Mouse (Mus musculus) embryonic fibroblast, embryonic 13.5 days (primary cell): Measurements from ENCODE around the gene Psma3.

ENCODE experiments used
- CTCF ChIP-seq: IDR thresholded peaks from 2 replicates; pipeline ENCODE4 v1.5.1; 2011; ENCODE audit warnings: mild to moderate bottlenecking, control low read depth, low read length, moderate library complexity, borderline replicate concordance; ENCODE audit not compliant: insufficient read depth
- POLR2A ChIP-seq: IDR thresholded peaks from 2 replicates; pipeline ENCODE4 v1.6.1; 2011; ENCODE audit warnings: low read depth, mild to moderate bottlenecking, control low read depth, low read length, moderate library complexity

DNA sequence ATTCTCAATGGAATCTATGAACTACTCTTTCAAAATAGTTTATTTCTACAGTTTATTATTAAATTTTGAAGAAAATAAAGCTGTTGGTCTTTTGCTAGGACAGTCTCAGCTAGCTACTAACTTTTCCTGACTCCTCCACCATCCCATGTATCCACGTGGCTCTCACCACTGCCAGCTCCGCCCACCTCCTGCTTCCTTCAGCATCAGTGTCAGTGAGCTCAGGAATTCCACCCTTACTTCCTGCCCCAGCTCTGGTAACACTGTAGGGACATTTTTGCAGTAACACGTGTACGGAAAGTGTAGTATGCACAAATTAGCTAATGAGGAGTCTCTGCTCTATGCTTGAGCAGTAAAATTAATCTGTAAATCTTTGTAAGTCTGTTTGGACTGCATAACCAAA, 35.3 kb downstream of the Psma3 start:
- TF ChIP-seq POLR2A, result no peak
- TF ChIP-seq CTCF, result no peak
